Mouse (Mus musculus): ENCODE measurements around the gene Pth1r. TPM values are rescaled to one million over a fixed set of nuclear protein-coding genes. Genes with fewer than 3 reads are reported as not detected.

Pth1r gene
- polyA plus RNA-seq, 1 experiment from 2014 or later: 8.7 TPM

- no peaks in the 10 kb centered on the region for H3K36me3 ChIP-seq (replicated peaks)
- no peaks in the 10 kb centered on the region for H3K9me3 ChIP-seq
- H3K9ac ChIP-seq: no peak overlapping the region
- ATAC-seq (replicated peaks): no peak
- WGBS: 79% methylated on average over 5 of the region's 5 CpGs
- no peak overlapping the region for H3K4me2 ChIP-seq
- H3K4me1 ChIP-seq: no peaks in the 10 kb centered on the region; the same call in 1 of the 2 replicates
- H3K27ac ChIP-seq: no peak overlapping the region
- H3K4me3 ChIP-seq: no peak overlapping the region
- H3K27me3 ChIP-seq (replicated peaks): no peaks in the 10 kb centered on the region
Observed at GRCm38 (mm10) chr9:110706784-110707183, 40.2 kb downstream of the Pth1r start.

- no peak overlapping the region for H3K27ac ChIP-seq
- ATAC-seq (replicated peaks): no peak
- no peaks in the 10 kb centered on the region for H3K9me3 ChIP-seq
- no peak overlapping the region for H3K4me2 ChIP-seq
- H3K36me3 ChIP-seq (replicated peaks): no peaks in the 10 kb centered on the region
- H3K9ac ChIP-seq: no peak overlapping the region
- 93% methylated on average over 6 of the region's 6 CpGs for WGBS
- no peaks in the 10 kb centered on the region for H3K4me1 ChIP-seq
- no peaks in the 10 kb centered on the region for H3K27me3 ChIP-seq (replicated peaks)
- H3K4me3 ChIP-seq: no peak overlapping the region
Observed at GRCm38 (mm10) chr9:110703951-110704350, 43.0 kb downstream of the Pth1r start.

GRCm38 (mm10) chr9:110702848-110703247 lies 44.1 kb downstream of the Pth1r start:
- Histone ChIP-seq H3K9me3 (no peaks in the 10 kb centered on the region), H3K9ac (no peak overlapping the region), H3K4me2 (no peak overlapping the region), H3K27ac (no peak overlapping the region), H3K27me3 (replicated peaks) (no peaks in the 10 kb centered on the region), H3K4me3 (no peak overlapping the region), H3K36me3 (replicated peaks) (no peaks in the 10 kb centered on the region), H3K4me1 (no peaks in the 10 kb centered on the region)
- 88% methylated on average over 1 of the region's 1 CpGs for WGBS
- ATAC-seq (replicated peaks): no peak

DNA sequence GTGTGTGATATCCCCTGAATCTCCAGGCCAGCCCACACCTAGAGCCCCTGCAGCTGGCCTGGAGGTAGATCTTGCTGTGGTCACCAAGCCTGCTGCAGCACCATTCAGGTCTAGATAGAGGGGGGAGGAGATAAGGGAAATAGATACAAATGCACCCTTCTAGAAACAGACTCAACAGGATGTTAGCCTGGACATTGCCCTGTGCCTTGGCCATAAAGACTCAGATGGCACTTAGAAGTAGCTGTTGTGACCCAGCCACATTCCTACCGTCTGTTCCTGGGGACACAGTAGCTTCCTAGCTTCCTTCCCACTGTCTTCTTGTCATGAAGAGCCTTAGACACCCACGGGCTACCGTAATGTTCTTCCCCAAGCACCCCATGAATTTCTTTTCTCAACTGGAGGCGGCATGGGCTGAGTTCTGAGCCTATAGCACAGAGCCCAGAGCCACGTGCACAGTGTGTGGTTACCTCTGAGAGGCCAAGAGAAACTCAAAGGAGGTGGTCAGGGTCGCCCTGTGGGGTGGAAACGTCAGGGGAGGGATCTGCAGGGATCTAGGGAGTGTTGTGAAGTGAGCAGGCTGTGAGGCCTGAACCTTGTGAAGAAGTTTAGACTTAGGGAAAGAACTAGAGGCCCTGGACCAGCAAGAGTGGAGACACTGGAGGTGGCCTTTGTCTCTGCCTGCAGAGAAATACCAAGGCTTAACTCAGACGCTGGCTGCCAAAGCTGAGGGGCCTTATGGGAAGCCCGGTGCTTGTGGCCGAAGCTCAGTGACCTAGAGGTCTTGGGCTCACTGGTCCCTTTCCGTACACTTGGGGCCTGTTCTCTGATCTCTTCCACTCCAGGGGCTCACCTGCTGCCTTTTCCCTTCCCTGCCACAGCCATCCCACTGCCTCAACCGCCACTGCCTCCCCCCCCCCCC lies 45.6 kb downstream of the Pth1r start:
- 73% methylated on average over 11 of the region's 12 CpGs for WGBS
- no peak for ATAC-seq (replicated peaks)
- Histone ChIP-seq H3K9me3 (no peaks in the 10 kb centered on the region), H3K4me3 (no peak overlapping the region), H3K4me1 (no peaks in the 10 kb centered on the region), H3K27me3 (replicated peaks) (no peaks in the 10 kb centered on the region), H3K9ac (no peak overlapping the region), H3K27ac (no peak overlapping the region), H3K36me3 (replicated peaks) (no peaks in the 10 kb centered on the region), H3K4me2 (no peak overlapping the region)

- H3K4me3 ChIP-seq: no peak overlapping the region
- H3K9me3 ChIP-seq: no peaks in the 10 kb centered on the region
- H3K9ac ChIP-seq: no peak overlapping the region
- H3K4me2 ChIP-seq: no peak overlapping the region
- no peaks in the 10 kb centered on the region for H3K36me3 ChIP-seq (replicated peaks)
- ATAC-seq (replicated peaks): no peak
- WGBS: 94% methylated on average over 3 of the region's 3 CpGs
- H3K27ac ChIP-seq: no peak overlapping the region
- no peaks in the 10 kb centered on the region for H3K4me1 ChIP-seq
- no peaks in the 10 kb centered on the region for H3K27me3 ChIP-seq (replicated peaks)
Observed at GRCm38 (mm10) chr9:110699574-110699973, 47.4 kb downstream of the Pth1r start.

DNA sequence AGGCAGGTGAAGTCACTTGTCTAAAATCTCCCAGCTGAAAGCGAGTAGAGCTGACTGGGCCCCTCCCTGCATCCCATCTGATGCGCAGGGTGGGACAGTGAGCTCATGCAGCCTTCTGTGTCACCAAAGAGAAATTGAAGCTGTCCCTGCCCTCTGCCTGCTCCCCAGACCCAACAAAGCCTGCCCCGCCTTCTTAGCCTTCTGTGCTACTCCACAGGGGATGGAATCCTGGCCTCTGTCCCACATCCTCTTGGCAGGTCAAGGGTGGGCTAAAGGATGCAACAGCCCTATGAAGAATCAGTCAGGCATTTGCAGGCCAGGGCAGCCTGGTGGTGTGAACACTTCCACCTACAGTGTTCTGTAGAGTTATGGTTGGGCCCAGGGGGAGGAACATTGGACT lies 49.5 kb downstream of the Pth1r start:
- Histone ChIP-seq H3K9me3 (no peaks in the 10 kb centered on the region), H3K4me1 (no peaks in the 10 kb centered on the region), H3K4me2 (no peak overlapping the region), H3K27me3 (replicated peaks) (no peaks in the 10 kb centered on the region), H3K27ac (no peak overlapping the region), H3K9ac (no peak overlapping the region), H3K36me3 (replicated peaks) (no peaks in the 10 kb centered on the region), H3K4me3 (no peak overlapping the region)
- no peak for ATAC-seq (replicated peaks)
- WGBS: 88% methylated on average over 3 of the region's 3 CpGs

DNA sequence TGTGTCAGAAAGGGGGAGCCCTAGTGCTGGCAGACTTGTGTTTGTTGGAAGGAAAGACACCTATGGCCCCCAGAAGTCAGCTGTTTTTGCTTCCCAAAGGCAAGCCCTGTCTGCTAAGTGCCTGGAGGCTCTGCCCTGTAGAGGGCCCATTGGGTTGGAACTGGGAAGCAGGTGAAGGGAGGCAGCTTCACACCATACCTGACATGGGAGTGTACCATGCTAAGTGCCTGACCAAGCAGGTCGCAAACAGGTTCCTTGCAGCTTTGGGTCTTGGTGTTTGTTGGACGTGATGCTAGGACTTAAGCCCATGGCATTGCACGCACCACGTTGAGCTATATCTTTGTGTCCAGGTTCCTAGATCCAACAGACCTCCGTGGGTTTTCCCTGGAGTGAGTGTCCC lies 50.5 kb downstream of the Pth1r start:
- Histone ChIP-seq H3K9ac (no peak overlapping the region), H3K4me3 (no peak overlapping the region), H3K27me3 (replicated peaks) (no peaks in the 10 kb centered on the region), H3K36me3 (replicated peaks) (no peaks in the 10 kb centered on the region), H3K27ac (no peak overlapping the region), H3K4me2 (no peak overlapping the region), H3K4me1 (no peaks in the 10 kb centered on the region), H3K9me3 (no peaks in the 10 kb centered on the region)
- 91% methylated on average over 5 of the region's 5 CpGs for WGBS
- no peak for ATAC-seq (replicated peaks)

GRCm38 (mm10) chr9:110695165-110695755 lies 51.7 kb downstream of the Pth1r start:
- H3K9me3 ChIP-seq: no peaks in the 10 kb centered on the region
- H3K27me3 ChIP-seq (replicated peaks): no peaks in the 10 kb centered on the region
- H3K27ac ChIP-seq: no peak overlapping the region
- no peak overlapping the region for H3K4me2 ChIP-seq
- no peak overlapping the region for H3K4me3 ChIP-seq
- no peak for ATAC-seq (replicated peaks)
- no peak overlapping the region for H3K9ac ChIP-seq
- 93% methylated on average over 4 of the region's 4 CpGs for WGBS
- no peaks in the 10 kb centered on the region for H3K4me1 ChIP-seq
- H3K36me3 ChIP-seq (replicated peaks): no peaks in the 10 kb centered on the region

- H3K4me3 ChIP-seq: no peak overlapping the region
- H3K4me2 ChIP-seq: no peak overlapping the region
- WGBS: 91% methylated on average over 8 of the region's 8 CpGs
- no peaks in the 10 kb centered on the region for H3K36me3 ChIP-seq (replicated peaks)
- H3K4me1 ChIP-seq: peaks cover 15% of the 10 kb centered on the region
- no peaks in the 10 kb centered on the region for H3K27me3 ChIP-seq (replicated peaks)
- no peaks in the 10 kb centered on the region for H3K9me3 ChIP-seq
- no peak overlapping the region for H3K9ac ChIP-seq
- no peak for ATAC-seq (replicated peaks)
- no peak overlapping the region for H3K27ac ChIP-seq
Observed at GRCm38 (mm10) chr9:110689261-110689779, 57.6 kb downstream of the Pth1r start.

GRCm38 (mm10) chr9:110687846-110688245 lies 59.1 kb downstream of the Pth1r start:
- Histone ChIP-seq H3K9me3 (no peaks in the 10 kb centered on the region), H3K4me3 (no peak overlapping the region), H3K9ac (no peak overlapping the region), H3K4me1 (peaks cover 29% of the 10 kb centered on the region), H3K4me2 (no peak overlapping the region), H3K27me3 (replicated peaks) (no peaks in the 10 kb centered on the region), H3K27ac (no peak overlapping the region), H3K36me3 (replicated peaks) (no peaks in the 10 kb centered on the region)
- no peak for ATAC-seq (replicated peaks)
- WGBS: 93% methylated on average over 2 of the region's 2 CpGs

- H3K27me3 ChIP-seq (replicated peaks): no peaks in the 10 kb centered on the region
- ATAC-seq (replicated peaks): no peak
- no peak overlapping the region for H3K4me3 ChIP-seq
- WGBS: 73% methylated on average over 5 of the region's 5 CpGs
- no peaks in the 10 kb centered on the region for H3K36me3 ChIP-seq (replicated peaks)
- H3K4me2 ChIP-seq: no peak overlapping the region
- peaks cover 33% of the 10 kb centered on the region for H3K4me1 ChIP-seq
- no peak overlapping the region for H3K9ac ChIP-seq
- no peaks in the 10 kb centered on the region for H3K9me3 ChIP-seq
- no peak overlapping the region for H3K27ac ChIP-seq
Observed at GRCm38 (mm10) chr9:110687061-110687460, 59.9 kb downstream of the Pth1r start.

DNA sequence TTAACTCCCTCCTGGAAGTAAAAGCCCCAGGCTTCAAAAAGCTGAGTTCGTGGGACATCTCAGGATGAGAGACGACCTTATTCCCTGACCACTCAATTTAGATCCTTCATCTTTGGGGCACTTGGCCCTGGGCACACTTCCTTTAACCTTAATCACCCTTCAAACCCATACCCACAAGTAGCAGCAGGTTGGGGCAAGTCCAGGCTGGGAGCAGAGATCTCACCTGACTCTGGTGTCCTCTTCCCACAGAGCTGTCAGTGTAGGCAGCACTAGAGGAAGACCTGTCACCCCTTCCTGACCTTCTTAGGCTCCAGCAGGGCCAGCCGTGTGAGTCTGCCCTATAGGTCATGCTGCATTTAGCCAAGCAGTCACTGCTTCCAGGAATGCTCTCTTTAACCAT lies 60.5 kb downstream of the Pth1r start:
- Histone ChIP-seq H3K9ac (no peak overlapping the region), H3K9me3 (no peaks in the 10 kb centered on the region), H3K4me2 (no peak overlapping the region), H3K27ac (no peak overlapping the region), H3K4me1 (peaks cover 36% of the 10 kb centered on the region), H3K27me3 (replicated peaks) (no peaks in the 10 kb centered on the region), H3K36me3 (replicated peaks) (no peaks in the 10 kb centered on the region), H3K4me3 (no peak overlapping the region)
- ATAC-seq (replicated peaks): no peak
- 52% methylated on average over 3 of the region's 3 CpGs for WGBS
